Mouse (Mus musculus) heart, postnatal 0 days (tissue): Measurements from ENCODE around the gene Arhgef40. TPM values are rescaled to one million over a fixed set of nuclear protein-coding genes. Genes with fewer than 3 reads are reported as not detected.

ENCODE experiments used
- ATAC-seq: fragments of 200-750 bp; cut with Nextera tagmentation; 2 replicates; pipeline ENCODE4 v1.8.0; 2017; ENCODE audit warnings: low read depth, moderate number of reproducible peaks, moderate library complexity; ENCODE audit not compliant: insufficient read depth
- DNase-seq: peaks from one replicate; pipeline ENCODE4 v3.0.0-alpha.2; 2016; ENCODE audit warnings: low spot score
- H3K27ac ChIP-seq: fragments of 300-500 bp; sonication (generic); 2 replicates; pipeline ENCODE4 v1.5.1; 2014; ENCODE audit warnings: low read depth, mild to moderate bottlenecking
- H3K27me3 ChIP-seq: fragments of 300-500 bp; sonication (generic); 2 replicates; pipeline ENCODE4 v1.6.1; 2014; ENCODE audit warnings: low read length, mixed read lengths; ENCODE audit not compliant: control insufficient read depth, insufficient read depth
- H3K36me3 ChIP-seq: fragments of 300-500 bp; sonication (generic); replicated peaks from 2 replicates; pipeline ENCODE4 v1.6.1; 2014; ENCODE audit warnings: low read length, mixed read lengths; ENCODE audit not compliant: control insufficient read depth, insufficient read depth
- H3K4me1 ChIP-seq: fragments of 300-500 bp; sonication (generic); 2 replicates; pipeline ENCODE4 v1.6.1; 2014; ENCODE audit warnings: antibody characterized with exemption; ENCODE audit not compliant: control insufficient read depth, insufficient read depth
- H3K4me2 ChIP-seq: fragments of 300-500 bp; sonication (generic); 2 replicates; pipeline ENCODE4 v1.6.1; 2014; ENCODE audit warnings: low read depth, mild to moderate bottlenecking, low read length, moderate library complexity
- H3K4me3 ChIP-seq: fragments of 300-500 bp; sonication (generic); 2 replicates; pipeline ENCODE4 v1.5.1; 2014; ENCODE audit warnings: low read depth, low read length
- H3K9ac ChIP-seq: fragments of 300-500 bp; sonication (generic); replicated peaks from 2 replicates; pipeline ENCODE4 v1.6.1; 2014; ENCODE audit warnings: low read depth, low read length, mixed read lengths
- H3K9me3 ChIP-seq: fragments of 300-500 bp; sonication (generic); replicated peaks from 2 replicates; pipeline ENCODE4 v1.6.1; 2016; ENCODE audit warnings: low read length; ENCODE audit not compliant: control insufficient read depth
- CTCF ChIP-seq: IDR thresholded peaks from 2 replicates; pipeline ENCODE4 v1.5.1; 2016; ENCODE audit warnings: antibody characterized with exemption, control low read depth, low read depth
- EP300 ChIP-seq: IDR thresholded peaks from 2 replicates; pipeline ENCODE4 v1.6.1; 2016; ENCODE audit warnings: antibody characterized with exemption, low read depth
- WGBS: fragments of 180-500 bp; shearing (Covaris S2); extraction: QIAGEN DNeasy Blood & Tissue Kit; methylation state at CpG from one replicate; pipeline ENCODE4 v1.1.7; 2014; 5-methylcytosine and 5-hydroxymethylcytosine counted together
- polyA plus RNA-seq: library from polyadenylated mRNA; unstranded; fragments of >200 nt; fragmentation: Nextera tagmentation; extraction: Ambion mirVana; gene quantifications from 2 replicates; pipeline ENCODE4 v1.2.1, GENCODE M21; 2015
- total RNA-seq: library from RNA; depleted of rRNA; stranded (reverse); fragments of >200 nt; gene quantifications from 2 replicates; pipeline ENCODE4 v1.2.3, GENCODE M21; 2014; ENCODE audit warnings: low replicate concordance

Arhgef40 gene
- total and polyA plus RNA-seq, 2 experiments from 2014 or later: 26.9 to 36.4 TPM

GRCm38 (mm10) chr14:52012085-52012484 lies 27.6 kb downstream of the Arhgef40 start:
- TF ChIP-seq EP300 (no peak), CTCF (no peak)
- ATAC-seq (no peak), DNase-seq (peak; percentile 38)
- Histone ChIP-seq H3K27me3 (no peaks in the 10 kb centered on the region), H3K36me3 (peaks cover 20% of the 10 kb centered on the region), H3K9ac (no peak overlapping the region), H3K4me2 (no peak overlapping the region), H3K9me3 (no peaks in the 10 kb centered on the region), H3K4me3 (no peak overlapping the region), H3K4me1 (peaks cover 32% of the 10 kb centered on the region), H3K27ac (0 out of 2 replicates have a peak overlapping the region, but pooled peaks have one; percentile 99)
- WGBS: 72% methylated on average over 4 of the region's 4 CpGs

GRCm38 (mm10) chr14:52012553-52012952 lies 28.0 kb downstream of the Arhgef40 start:
- no peak overlapping the region for H3K9ac ChIP-seq
- DNase-seq: no peak
- no peaks in the 10 kb centered on the region for H3K27me3 ChIP-seq
- 85% methylated on average over 5 of the region's 5 CpGs for WGBS
- peak overlapping the region; percentile 99; the same call in 1 of the 2 replicates for H3K27ac ChIP-seq
- ATAC-seq: no peak
- no peak overlapping the region for H3K4me3 ChIP-seq
- H3K4me1 ChIP-seq: peaks cover 32% of the 10 kb centered on the region
- peaks cover 16% of the 10 kb centered on the region for H3K36me3 ChIP-seq
- H3K9me3 ChIP-seq: no peaks in the 10 kb centered on the region
- TF ChIP-seq EP300: no peak
- no peak for TF ChIP-seq CTCF
- no peak overlapping the region for H3K4me2 ChIP-seq

GRCm38 (mm10) chr14:52013021-52013610 lies 28.6 kb downstream of the Arhgef40 start:
- no peak for DNase-seq
- no peak for ATAC-seq
- Histone ChIP-seq H3K27ac (peak overlapping the region; percentile 99), H3K9ac (peak overlapping the region; percentile 97), H3K27me3 (no peaks in the 10 kb centered on the region), H3K36me3 (peaks cover 14% of the 10 kb centered on the region), H3K4me1 (peaks cover 32% of the 10 kb centered on the region), H3K9me3 (no peaks in the 10 kb centered on the region), H3K4me2 (peak overlapping the region; percentile 87), H3K4me3 (peak overlapping the region; percentile 86)
- TF ChIP-seq EP300: no peak
- TF ChIP-seq CTCF: no peak
- WGBS: 75% methylated on average over 8 of the region's 8 CpGs

GRCm38 (mm10) chr14:52013771-52014219 lies 29.3 kb downstream of the Arhgef40 start:
- Histone ChIP-seq H3K4me2 (peak overlapping the region; percentile 87), H3K4me1 (peaks cover 35% of the 10 kb centered on the region), H3K27ac (peak overlapping the region; percentile 99), H3K9ac (peak overlapping the region; percentile 97), H3K27me3 (no peaks in the 10 kb centered on the region), H3K4me3 (peak overlapping the region; percentile 86), H3K36me3 (peaks cover 8% of the 10 kb centered on the region; the same call in 1 of the 2 replicates), H3K9me3 (no peaks in the 10 kb centered on the region)
- ATAC-seq (peak; percentile 15), DNase-seq (peak; percentile 54)
- WGBS: 3% methylated on average over 17 of the region's 24 CpGs
- no peak for TF ChIP-seq EP300
- no peak for TF ChIP-seq CTCF

GRCm38 (mm10) chr14:52014271-52014760 lies 29.8 kb downstream of the Arhgef40 start:
- peaks cover 36% of the 10 kb centered on the region for H3K4me1 ChIP-seq
- H3K4me2 ChIP-seq: peak overlapping the region; percentile 87
- no peaks in the 10 kb centered on the region for H3K9me3 ChIP-seq
- WGBS: 0% methylated on average over 5 of the region's 80 CpGs
- peak overlapping the region; percentile 97 for H3K9ac ChIP-seq
- H3K27ac ChIP-seq: peak overlapping the region; percentile 99
- peak overlapping the region; percentile 86 for H3K4me3 ChIP-seq
- DNase-seq: no peak
- H3K27me3 ChIP-seq: no peaks in the 10 kb centered on the region
- TF ChIP-seq CTCF (no peak), EP300 (no peak)
- peaks cover 4% of the 10 kb centered on the region; the same call in 1 of the 2 replicates for H3K36me3 ChIP-seq
- ATAC-seq: peak; percentile 68
